Mouse (Mus musculus) telencephalon, adult 2 months (tissue): Measurements from ENCODE around the gene Rgma.
A peak's percentile ranks its signal among the peaks of the same experiment; 100 is the strongest.

ENCODE experiments used
- DNase-seq: peaks from one replicate; pipeline ENCODE4 v3.0.0-alpha.2; 2011; ENCODE audit warnings: low read depth, low spot score

Rgma gene

DNA sequence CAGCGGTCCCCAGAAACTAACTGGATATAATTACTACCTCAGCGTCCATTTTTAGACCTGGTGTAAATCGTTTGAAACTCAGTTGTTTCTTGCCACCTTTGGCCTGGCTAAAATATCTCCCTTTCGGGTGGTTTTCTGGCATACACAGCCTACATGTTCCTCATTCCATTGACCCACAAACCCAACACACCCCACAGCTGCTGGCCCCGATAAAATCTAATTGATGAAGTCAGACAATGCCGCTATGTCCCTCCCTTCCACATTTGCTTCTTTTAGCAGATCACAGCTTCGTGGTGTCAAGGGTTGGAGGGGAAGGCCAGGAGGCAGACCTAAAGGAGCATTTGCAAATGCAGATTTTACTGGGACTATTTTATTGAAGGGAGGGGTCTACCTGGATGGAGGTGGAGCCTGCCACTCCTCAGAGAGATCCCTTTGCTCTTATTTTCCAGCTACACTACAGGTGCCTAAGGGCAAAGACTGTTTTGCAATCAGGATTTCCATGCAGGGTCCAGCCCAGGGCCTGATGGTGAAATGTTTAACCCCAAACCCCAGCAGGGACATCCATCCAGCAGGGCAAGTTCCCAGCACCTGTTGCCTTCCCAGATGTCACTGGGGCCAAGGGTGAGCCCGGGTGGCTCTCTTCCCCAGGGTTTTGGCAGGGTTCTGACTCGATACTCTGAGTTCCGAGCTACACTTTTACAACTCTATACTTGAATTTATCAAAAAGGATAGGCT lies 3.6 kb upstream of the Rgma start:
- no peak for DNase-seq

GRCm38 (mm10) chr7:73372352-73372970 lies 2.8 kb upstream of the Rgma start:
- peak; percentile 42 for DNase-seq

- DNase-seq = no peak
Observed at GRCm38 (mm10) chr7:73374727-73375126, 582 bp upstream of the Rgma start.

DNA sequence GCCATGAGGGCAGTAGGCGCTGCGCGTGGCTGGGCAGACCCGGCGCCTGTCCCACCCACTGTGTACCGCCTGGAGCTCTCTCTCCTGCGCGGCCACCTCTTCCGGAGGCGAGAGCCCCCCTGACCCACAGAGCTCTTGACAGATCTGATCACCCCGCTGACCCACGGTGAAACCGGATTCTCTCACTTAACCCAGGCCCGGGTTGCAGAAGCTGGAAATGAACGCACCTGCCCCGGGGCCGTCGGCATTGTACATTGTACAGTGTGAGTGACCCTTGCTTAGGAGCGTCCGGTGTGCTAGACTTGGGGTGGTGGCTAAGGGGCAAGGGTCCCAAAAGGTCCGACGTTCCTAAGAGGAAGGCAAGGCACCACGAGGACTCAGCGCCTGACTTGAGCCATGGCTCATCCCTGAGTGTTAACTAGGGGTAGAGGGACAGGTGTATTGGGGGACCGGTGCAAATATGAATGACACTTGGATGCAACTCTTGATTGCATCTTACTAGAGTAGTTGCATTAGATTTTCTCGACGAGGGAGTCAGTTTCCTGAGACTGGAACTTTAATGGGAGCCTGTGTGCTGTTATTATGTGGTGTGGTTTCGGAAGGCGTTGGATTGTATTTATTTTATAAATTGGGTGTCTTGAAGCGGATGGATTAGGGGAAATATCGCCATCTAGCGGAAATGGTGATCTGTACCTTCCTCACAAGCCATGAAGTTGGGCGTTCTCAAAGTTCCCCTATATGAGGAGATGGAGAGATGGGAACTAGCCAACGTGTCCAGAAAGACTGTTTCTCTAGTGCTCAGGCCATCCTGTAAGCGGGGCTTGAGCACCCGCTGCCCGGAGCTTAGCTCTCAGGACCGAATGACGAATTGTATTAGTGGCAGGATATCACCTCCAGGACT lies 1.0 kb downstream of the Rgma start:
- DNase-seq = peak; percentile 90

GRCm38 (mm10) chr7:73377307-73377706 lies 2.0 kb downstream of the Rgma start:
- no peak for DNase-seq

DNA sequence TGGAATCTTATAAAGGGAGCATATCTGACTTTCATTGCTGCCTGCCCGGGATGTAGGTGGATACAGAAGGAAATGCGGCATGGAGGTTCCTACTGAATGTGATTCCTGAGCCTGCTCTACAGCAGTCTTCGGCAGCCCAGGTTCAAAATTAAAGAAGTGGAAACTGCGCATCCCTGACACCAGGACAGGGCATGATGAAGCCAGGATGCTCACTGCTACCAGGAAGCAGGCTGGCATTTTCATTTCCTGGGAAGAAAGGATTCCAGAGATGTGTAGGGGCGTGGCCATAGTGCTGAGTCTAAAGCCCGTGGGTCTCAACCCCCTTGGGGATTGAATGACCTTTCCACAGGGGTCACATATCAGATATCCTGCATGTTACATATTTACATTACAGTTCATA lies 2.7 kb downstream of the Rgma start:
- DNase-seq = no peak

DNA sequence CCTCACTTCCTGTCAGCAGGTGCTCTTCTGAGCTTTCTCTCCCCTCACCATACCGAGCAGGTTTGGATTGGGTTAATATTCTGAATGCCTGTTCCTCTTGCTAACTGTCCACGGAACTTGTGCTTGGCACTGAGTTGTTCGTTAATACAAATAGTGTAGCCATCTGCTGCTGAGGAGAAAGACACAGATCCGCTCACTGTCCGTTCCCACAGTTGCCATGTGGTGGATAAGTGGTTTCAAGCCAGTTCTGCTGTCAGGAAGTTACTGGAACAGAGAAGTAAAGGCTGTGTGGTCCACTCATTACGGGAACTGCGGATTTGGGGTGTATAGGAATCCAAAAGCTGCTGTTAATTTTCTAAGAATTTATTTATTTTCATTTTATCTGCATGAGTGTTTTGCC lies 7.5 kb downstream of the Rgma start:
- DNase-seq = no peak

DNA sequence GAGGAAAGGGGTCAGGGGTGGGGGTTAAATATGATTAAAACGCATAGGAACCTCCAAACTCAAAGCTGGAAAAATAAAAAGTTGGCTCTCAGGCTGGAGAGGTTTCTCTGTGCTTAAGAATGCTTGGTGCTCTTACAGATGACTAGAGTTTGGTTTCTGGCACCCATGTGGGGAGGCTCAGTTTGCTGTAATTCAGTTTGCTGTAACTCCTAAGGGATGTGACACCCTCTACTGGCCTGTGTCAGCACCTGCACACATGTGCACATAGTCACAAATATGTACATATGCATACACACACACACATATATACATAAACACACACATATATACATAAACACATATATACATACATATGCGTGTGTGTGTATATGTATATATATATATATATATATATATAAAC lies 13.6 kb downstream of the Rgma start:
- no peak for DNase-seq

GRCm38 (mm10) chr7:73389419-73389818 lies 14.1 kb downstream of the Rgma start:
- no peak for DNase-seq

DNA sequence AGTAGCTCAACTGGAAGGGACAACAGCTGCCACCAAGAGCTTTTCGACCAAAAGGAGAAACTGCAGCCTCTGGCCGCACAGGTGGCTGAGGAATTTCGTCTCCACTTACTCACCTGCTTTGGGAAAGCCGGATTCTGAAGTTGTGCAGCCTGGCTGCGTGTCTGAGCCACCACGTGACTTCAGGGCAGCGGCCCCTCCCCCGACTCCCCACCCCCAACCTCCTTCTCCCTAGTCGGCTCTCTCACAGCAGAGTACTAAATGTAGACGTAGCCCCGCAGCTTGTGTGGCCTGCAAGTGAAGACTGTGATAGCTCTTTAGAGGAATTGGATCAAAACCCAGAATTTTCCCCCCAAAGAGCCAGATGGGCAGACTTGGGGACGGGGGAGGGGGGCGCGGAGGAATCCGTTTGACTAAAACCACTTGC lies 14.6 kb downstream of the Rgma start:
- DNase-seq = no peak

DNA sequence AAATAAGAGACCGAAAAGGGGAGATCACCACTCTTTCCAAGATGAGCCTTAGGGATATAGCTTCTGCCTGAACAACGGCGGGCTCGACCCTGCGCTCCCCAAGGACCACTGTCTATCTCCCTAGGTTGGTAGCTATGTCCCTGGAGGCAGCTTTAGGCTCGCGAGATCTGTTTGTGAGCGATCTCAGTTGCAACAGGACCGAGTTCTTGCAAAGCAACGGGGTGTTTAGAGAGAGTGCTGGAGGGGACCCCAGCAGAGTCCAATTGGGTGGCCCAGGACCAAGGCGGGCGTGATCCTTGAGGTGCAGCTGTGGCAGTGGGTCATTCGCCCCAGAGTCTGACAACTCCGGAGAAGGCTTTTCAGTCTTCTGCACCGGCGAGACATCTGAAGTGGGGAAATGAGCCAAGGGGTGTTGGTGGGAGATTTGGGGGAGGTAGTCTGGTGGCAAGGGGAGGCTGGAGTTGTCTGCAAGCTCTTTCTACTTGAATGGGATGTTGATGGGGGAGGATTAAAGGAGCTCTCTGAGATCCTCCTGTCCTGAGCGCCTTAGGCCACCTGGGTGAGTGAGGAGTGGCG lies 15.2 kb downstream of the Rgma start:
- DNase-seq = no peak

DNA sequence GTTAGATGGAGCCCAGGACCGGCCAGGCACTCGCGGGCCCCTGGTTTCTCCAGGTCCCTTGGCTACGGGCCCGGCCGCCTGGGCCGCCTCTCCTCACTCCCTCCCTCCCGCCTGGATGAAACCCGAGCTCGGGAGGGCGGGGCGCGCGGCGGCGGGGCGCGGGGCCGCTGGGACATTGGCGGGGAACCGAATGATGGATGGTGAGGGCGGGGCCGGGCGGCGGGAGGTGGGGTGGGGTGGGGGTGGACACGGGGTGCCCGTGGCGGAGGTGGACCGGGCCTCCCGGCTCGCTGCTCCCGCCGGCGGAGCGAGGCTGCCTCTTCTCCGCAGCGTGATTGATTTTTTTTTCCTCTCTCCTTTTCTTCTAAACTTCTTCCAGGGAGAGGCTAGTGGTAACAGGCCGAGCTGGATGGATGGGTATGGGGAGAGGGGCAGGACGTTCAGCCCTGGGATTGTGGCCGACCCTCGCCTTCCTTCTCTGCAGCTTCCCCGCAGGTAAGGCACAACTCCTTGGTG lies 15.8 kb downstream of the Rgma start:
- DNase-seq = no peak

- DNase-seq = peak; percentile 46
Observed at GRCm38 (mm10) chr7:73391518-73392321, 16.4 kb downstream of the Rgma start.

DNA sequence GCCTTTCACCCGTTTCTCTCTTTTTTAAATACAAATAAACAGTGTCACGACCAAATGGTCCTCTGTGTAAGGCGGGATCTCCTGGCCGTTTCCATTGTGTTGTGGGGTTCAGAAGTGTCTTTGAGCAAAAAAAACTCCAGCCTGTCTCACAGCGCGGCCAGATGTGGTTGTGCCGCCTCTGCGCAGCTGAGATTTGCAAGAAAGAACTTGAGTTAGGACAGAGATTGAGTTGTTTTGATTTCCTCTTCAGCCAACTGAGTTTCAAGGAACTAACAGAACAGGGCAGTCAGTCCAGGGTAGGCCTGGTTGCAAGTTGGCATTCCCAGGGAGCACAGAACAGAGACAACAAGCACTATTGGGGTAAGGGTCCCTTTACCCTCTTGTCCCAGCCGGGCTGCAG lies 17.1 kb downstream of the Rgma start:
- DNase-seq = no peak

- DNase-seq = no peak
Observed at GRCm38 (mm10) chr7:73393307-73394012, 18.2 kb downstream of the Rgma start.

DNA sequence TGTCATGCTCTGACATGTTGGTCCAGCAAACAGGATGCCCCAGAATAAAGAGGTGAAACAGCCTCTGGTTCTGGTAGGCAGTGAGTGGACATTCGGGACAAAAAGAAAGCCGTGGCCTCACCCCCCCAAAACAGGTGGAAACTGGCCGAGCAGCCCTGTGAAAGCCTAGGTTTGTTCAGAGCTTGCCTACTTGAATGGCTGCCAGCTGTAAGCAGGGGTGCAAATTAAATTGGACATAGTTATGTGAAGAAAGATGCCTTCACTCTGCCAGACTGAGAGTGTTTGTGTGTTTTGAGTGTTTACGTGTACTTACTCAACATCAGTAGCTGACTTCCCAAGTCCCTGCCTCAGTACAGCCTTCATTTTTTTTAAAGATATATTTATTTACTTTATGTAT lies 18.7 kb downstream of the Rgma start:
- no peak for DNase-seq

DNA sequence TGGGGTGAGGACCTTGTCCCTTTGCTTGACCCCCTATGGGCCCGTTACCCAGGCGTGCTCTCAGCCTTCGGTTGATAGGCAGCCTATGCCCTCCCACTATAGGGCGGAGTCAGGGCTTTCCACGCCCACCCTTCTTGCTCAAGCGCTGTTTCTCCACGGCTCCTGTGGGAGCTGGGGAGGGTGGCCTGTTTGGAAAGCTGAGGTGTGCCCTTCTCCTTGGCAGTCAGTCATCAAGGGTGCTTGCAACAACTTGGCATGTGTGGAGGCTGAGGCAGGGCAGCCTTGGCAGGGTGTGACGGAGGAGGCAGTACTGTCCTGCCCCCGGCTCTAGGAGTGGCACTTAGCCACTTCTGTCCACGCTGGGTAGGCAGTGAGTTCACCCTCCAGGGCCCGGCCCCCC lies 23.0 kb downstream of the Rgma start:
- no peak for DNase-seq

- no peak for DNase-seq
Observed at GRCm38 (mm10) chr7:73398806-73399442, 23.6 kb downstream of the Rgma start.

- peak; percentile 42 for DNase-seq
Observed at GRCm38 (mm10) chr7:73399501-73400044, 24.3 kb downstream of the Rgma start.
